Mouse (Mus musculus) hindbrain, embryonic 15.5 days (tissue): Measurements from ENCODE around the gene Fgf4. TPM values are rescaled to one million over a fixed set of nuclear protein-coding genes. Genes with fewer than 3 reads are reported as not detected.
"Not testable (repeated sequence)": the region's sequence is repeated elsewhere in the genome, so short reads cannot be mapped to it uniquely, and the experiment has no call there.

Experiments used
- ATAC-seq: fragments of 200-750 bp; cut with Nextera tagmentation; 2 replicates; pipeline ENCODE4 v1.8.0; 2017; ENCODE audit warnings: low read depth, moderate number of reproducible peaks, moderate TSS enrichment; ENCODE audit not compliant: low FRiP score
- H3K27ac ChIP-seq: fragments of 300-500 bp; sonication (generic); replicated peaks from 2 replicates; pipeline ENCODE4 v1.5.1; 2015; ENCODE audit warnings: mild to moderate bottlenecking, inconsistent platforms
- H3K27me3 ChIP-seq: fragments of 300-500 bp; sonication (generic); 2 replicates; pipeline ENCODE4 v1.6.1; 2015; ENCODE audit warnings: control low read depth, inconsistent platforms
- H3K36me3 ChIP-seq: fragments of 300-500 bp; sonication (generic); 2 replicates; pipeline ENCODE4 v1.6.1; 2015; ENCODE audit warnings: control low read depth, inconsistent platforms
- H3K4me1 ChIP-seq: fragments of 300-500 bp; sonication (generic); replicated peaks from 2 replicates; pipeline ENCODE4 v1.6.1; 2015; ENCODE audit warnings: control low read depth, inconsistent platforms
- H3K4me2 ChIP-seq: fragments of 300-500 bp; sonication (generic); 2 replicates; pipeline ENCODE4 v1.6.1; 2015; ENCODE audit warnings: moderate library complexity, mild to moderate bottlenecking, inconsistent platforms
- H3K4me3 ChIP-seq: fragments of 300-500 bp; sonication (generic); 2 replicates; pipeline ENCODE4 v1.5.1; 2015; ENCODE audit warnings: mild to moderate bottlenecking, inconsistent platforms
- H3K9ac ChIP-seq: fragments of 300-500 bp; sonication (generic); 2 replicates; pipeline ENCODE4 v1.6.1; 2015; ENCODE audit warnings: inconsistent platforms
- H3K9me3 ChIP-seq: fragments of 300-500 bp; sonication (generic); 2 replicates; pipeline ENCODE4 v1.6.1; 2016; ENCODE audit warnings: control low read depth, inconsistent platforms
- WGBS: fragments of 180-500 bp; shearing (Covaris S2); methylation state at CpG from one replicate; pipeline ENCODE4 v1.1.7; 2015; 5-methylcytosine and 5-hydroxymethylcytosine counted together
- polyA plus RNA-seq: library from polyadenylated mRNA; unstranded; fragments of >200 nt; fragmentation: Nextera tagmentation; extraction: Ambion mirVana; gene quantifications from 2 replicates; pipeline ENCODE4 v1.2.1, GENCODE M21; 2015

The Fgf4 gene
- polyA plus RNA-seq, 1 experiment from 2014 or later: not detected

DNA sequence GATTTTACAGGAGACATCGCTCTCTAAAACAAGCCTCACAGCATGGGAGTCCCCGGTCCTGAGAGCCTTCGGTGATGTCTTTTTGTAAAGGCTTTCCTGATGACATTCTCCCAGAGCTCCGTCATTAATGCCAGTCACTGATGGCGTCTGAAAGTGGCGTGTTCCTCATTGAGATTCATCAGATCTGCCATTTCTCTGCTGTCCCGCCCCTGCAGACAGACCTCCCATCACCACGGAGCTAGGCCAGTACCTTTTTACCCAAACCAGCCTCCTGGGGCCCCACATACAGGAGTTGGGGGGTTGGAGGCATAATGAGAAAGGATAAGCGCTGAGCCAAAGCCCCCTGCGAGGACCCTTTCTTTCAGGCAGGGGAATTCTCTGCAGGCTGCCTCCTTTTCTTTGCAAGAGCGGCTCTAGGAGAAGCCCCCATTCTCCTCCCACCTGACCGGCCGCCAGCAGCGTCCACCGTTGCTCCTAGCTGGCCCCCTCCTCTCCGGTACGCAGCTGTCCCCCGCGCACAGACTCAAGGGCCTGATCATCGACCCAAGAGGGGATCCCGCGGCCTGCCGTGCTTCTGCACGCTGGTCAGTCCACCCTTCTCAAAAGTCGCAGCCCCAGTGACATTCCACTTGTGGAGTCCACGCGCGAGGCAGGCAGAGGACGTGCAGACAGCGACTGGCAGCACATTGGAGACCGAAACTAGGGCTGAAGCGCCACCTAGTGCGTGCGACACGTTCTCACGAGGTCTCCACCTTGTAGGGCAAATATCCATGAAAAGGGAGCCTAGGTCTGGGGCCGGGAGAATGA lies 48.3 kb downstream of the Fgf4 start:
- WGBS: under 1% methylated on average over 37 of the region's 37 CpGs
- Histone ChIP-seq H3K27ac (peak overlapping the region; percentile 27; the same call in 1 of the 2 replicates), H3K4me1 (peaks cover 29% of the 10 kb centered on the region), H3K9ac (peak overlapping the region; percentile 29), H3K4me3 (peak overlapping the region; percentile 44), H3K36me3 (no peaks in the 10 kb centered on the region), H3K9me3 (no peaks in the 10 kb centered on the region), H3K4me2 (peak overlapping the region; percentile 87), H3K27me3 (peaks cover 20% of the 10 kb centered on the region)
- peak; percentile 80 for ATAC-seq

DNA sequence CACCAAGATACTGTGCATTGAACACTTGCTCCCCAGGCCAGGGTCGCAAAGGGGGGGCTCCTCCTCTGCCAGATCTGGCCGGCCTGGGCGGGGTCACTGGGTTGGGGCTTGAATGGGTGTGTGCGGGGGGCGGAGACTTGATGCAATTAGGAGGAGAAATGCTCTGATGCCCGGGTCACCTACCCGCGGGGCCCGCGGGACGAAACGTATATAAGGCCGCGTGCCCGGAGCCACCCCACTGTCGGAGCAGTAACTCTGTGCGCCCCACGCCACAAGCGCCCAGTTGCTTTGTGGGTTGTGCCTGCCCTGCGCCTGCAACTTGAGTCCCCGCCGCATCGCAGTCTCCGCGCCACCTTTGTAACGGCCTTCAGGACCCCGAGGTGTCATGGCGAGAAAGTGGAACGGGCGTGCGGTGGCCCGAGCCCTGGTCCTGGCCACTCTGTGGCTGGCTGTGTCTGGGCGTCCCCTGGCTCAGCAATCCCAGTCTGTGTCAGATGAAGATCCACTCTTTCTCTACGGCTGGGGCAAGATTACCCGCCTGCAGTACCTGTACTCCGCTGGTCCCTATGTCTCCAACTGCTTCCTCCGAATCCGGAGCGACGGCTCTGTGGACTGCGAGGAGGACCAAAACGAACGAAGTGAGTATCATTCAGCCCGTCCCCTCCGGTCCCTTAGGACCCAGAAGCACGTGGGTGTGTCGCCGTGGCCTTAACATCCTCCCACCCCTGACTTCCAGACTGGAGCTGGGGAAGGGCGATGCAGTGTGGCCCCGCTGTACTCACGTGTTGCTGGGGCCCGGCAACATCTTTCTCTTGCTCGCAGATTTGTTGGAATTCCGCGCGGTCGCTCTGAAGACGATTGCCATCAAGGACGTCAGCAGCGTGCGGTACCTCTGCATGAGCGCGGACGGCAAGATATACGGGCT lies 49.4 kb downstream of the Fgf4 start, which contains the start of gene Fgf15:
Gene Fgf15, plus strand, starts transcription at position 238 of the 925 bp plus-strand sequence.
- WGBS: under 1% methylated on average over 65 of the region's 65 CpGs
- peaks cover 20% of the 10 kb centered on the region for H3K27me3 ChIP-seq
- H3K4me2 ChIP-seq: peak within 1 kb of the TSS; percentile 87
- H3K9me3 ChIP-seq: no peaks in the 10 kb centered on the region
- peak; percentile 31 for ATAC-seq
- peak within 1 kb of the TSS; percentile 27; the same call in 1 of the 2 replicates for H3K27ac ChIP-seq
- H3K4me3 ChIP-seq: peak within 1 kb of the TSS; percentile 44
- H3K4me1 ChIP-seq: peaks cover 29% of the 10 kb centered on the region
- H3K36me3 ChIP-seq: no peaks in the 10 kb centered on the region
- H3K9ac ChIP-seq: peak within 1 kb of the TSS; percentile 29

DNA sequence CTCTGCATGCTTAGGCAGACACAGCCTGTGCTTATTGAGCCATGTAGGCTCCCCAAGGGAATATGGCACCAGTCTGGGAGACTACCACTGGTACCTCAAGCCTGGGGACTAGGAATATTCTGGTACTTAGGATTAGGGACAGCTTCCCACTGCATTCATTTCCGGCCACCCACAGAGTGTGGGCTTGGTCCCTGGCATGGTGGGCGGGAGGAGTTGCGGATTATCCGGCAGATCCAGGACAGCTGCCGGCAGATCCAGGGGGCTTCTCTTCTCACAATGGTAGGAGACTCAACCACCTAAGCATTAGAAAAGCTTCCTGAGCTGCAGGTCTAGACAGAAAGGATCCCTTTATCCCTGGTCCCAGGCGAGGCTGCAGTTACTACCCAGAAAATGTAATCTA lies 51.3 kb downstream of the Fgf4 start:
- no peaks in the 10 kb centered on the region for H3K36me3 ChIP-seq
- H3K4me3 ChIP-seq: 0 out of 2 replicates have a peak overlapping the region, but pooled peaks have one; percentile 3
- peak overlapping the region; percentile 87 for H3K4me2 ChIP-seq
- ATAC-seq: no peak
- no peak overlapping the region for H3K27ac ChIP-seq
- H3K9me3 ChIP-seq: no peaks in the 10 kb centered on the region
- no peak overlapping the region for H3K9ac ChIP-seq
- H3K4me1 ChIP-seq: peaks cover 29% of the 10 kb centered on the region
- peaks cover 20% of the 10 kb centered on the region for H3K27me3 ChIP-seq
- 36% methylated on average over 6 of the region's 6 CpGs for WGBS

GRCm38 (mm10) chr7:144905514-144905913 lies 58.3 kb downstream of the Fgf4 start:
- not testable (repeated sequence) for ATAC-seq, H3K4me3 ChIP-seq
- 96% methylated on average over 3 of the region's 3 CpGs for WGBS

DNA sequence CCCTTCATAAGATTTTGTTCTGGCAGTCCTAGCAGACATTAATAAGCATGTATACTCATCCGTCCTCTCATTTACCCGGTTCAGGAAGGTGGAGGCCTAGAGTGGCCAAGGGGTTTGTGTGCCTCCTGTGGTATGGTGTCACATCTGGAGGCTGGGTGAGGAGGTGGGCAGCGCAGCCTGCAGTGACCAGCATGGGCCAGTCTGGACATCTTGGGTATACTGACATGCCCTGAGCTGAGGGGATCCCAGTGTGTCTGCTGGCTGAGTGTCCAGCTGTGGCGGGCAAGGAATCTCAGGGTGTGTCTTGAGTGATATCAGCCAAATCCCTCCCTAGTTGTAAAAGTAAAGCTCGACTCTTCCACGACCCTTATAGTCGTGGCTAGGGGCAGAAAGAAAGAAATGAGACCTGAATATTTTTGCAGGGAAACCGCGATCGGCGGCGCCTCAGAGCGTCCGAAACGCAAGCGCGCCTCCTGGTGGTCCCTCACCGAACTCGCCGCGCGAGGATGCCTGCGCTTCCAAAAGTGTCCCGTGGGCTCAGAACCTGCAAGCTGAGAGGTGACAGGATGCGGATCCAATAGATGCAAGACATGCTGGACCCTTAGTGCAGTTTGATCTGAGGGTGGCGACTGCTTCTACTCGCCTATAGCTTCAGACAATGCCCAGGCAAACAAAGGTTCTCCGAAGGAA lies 59.7 kb downstream of the Fgf4 start:
- Histone ChIP-seq H3K4me3 (peak overlapping the region; percentile 15; the same call in 1 of the 2 replicates), H3K9me3 (no peaks in the 10 kb centered on the region), H3K36me3 (no peaks in the 10 kb centered on the region), H3K9ac (no peak overlapping the region), H3K4me2 (peak overlapping the region; percentile 48), H3K27me3 (no peaks in the 10 kb centered on the region), H3K4me1 (peaks cover 7% of the 10 kb centered on the region; the same call in 1 of the 2 replicates), H3K27ac (no peak overlapping the region)
- 10% methylated on average over 28 of the region's 28 CpGs for WGBS
- ATAC-seq: peak; percentile 32; the same call in 1 of the 2 replicates

More at GRCm38 (mm10) chr7:144905514-144905913, 58.3 kb downstream of the Fgf4 start:
- not testable (repeated sequence) for H3K27ac ChIP-seq, H3K9ac ChIP-seq, H3K36me3 ChIP-seq, H3K27me3 ChIP-seq, H3K4me1 ChIP-seq, H3K9me3 ChIP-seq, H3K4me2 ChIP-seq

GRCm38 (mm10) chr7:144907793-144908192 lies 60.6 kb downstream of the Fgf4 start:
- 22% methylated on average over 8 of the region's 8 CpGs for WGBS
- no peaks in the 10 kb centered on the region for H3K36me3 ChIP-seq

GRCm38 (mm10) chr7:144908705-144909104 lies 61.5 kb downstream of the Fgf4 start:
- Histone ChIP-seq H3K27me3 (no peaks in the 10 kb centered on the region), H3K36me3 (no peaks in the 10 kb centered on the region), H3K4me3 (no peak overlapping the region), H3K27ac (no peak overlapping the region), H3K4me2 (no peak overlapping the region), H3K4me1 (peaks cover 7% of the 10 kb centered on the region; the same call in 1 of the 2 replicates), H3K9me3 (no peaks in the 10 kb centered on the region), H3K9ac (no peak overlapping the region)
- ATAC-seq: 0 out of 2 replicates have a peak, but pooled peaks have one; percentile 33
- WGBS: 38% methylated on average over 7 of the region's 7 CpGs

More at GRCm38 (mm10) chr7:144907793-144908192, 60.6 kb downstream of the Fgf4 start:
- no peak for ATAC-seq
- Histone ChIP-seq H3K27me3 (no peaks in the 10 kb centered on the region), H3K4me3 (no peak overlapping the region), H3K9ac (no peak overlapping the region), H3K4me1 (peaks cover 7% of the 10 kb centered on the region; the same call in 1 of the 2 replicates), H3K9me3 (no peaks in the 10 kb centered on the region), H3K4me2 (no peak overlapping the region), H3K27ac (no peak overlapping the region)

- WGBS: 81% methylated on average over 1 of the region's 1 CpGs
- H3K4me1 ChIP-seq: peaks cover 16% of the 10 kb centered on the region
- H3K9ac ChIP-seq: no peak overlapping the region
- H3K4me2 ChIP-seq: no peak overlapping the region
- H3K9me3 ChIP-seq: no peaks in the 10 kb centered on the region
- no peak for ATAC-seq
- no peak overlapping the region for H3K4me3 ChIP-seq
- H3K27me3 ChIP-seq: no peaks in the 10 kb centered on the region
- H3K36me3 ChIP-seq: no peaks in the 10 kb centered on the region
- no peak overlapping the region for H3K27ac ChIP-seq
Measured at GRCm38 (mm10) chr7:144911121-144911520, 64.0 kb downstream of the Fgf4 start.

GRCm38 (mm10) chr7:144912897-144913296 lies 65.7 kb downstream of the Fgf4 start:
- no peak overlapping the region for H3K4me3 ChIP-seq
- H3K27me3 ChIP-seq: no peaks in the 10 kb centered on the region
- peaks cover 15% of the 10 kb centered on the region for H3K4me1 ChIP-seq
- ATAC-seq: no peak
- no peak overlapping the region for H3K4me2 ChIP-seq
- no peaks in the 10 kb centered on the region; the same call in 1 of the 2 replicates for H3K36me3 ChIP-seq
- no peaks in the 10 kb centered on the region for H3K9me3 ChIP-seq
- H3K9ac ChIP-seq: no peak overlapping the region
- H3K27ac ChIP-seq: no peak overlapping the region
- WGBS: 61% methylated on average over 4 of the region's 4 CpGs

GRCm38 (mm10) chr7:144914296-144914947 lies 67.3 kb downstream of the Fgf4 start:
- H3K4me1 ChIP-seq: peaks cover 15% of the 10 kb centered on the region
- H3K27me3 ChIP-seq: no peaks in the 10 kb centered on the region
- H3K27ac ChIP-seq: peak overlapping the region; percentile 85
- H3K9ac ChIP-seq: peak overlapping the region; percentile 89; the same call in 1 of the 2 replicates
- peak overlapping the region; percentile 87 for H3K4me3 ChIP-seq
- H3K36me3 ChIP-seq: peaks cover 8% of the 10 kb centered on the region
- H3K4me2 ChIP-seq: peak overlapping the region; percentile 90
- H3K9me3 ChIP-seq: no peaks in the 10 kb centered on the region
- ATAC-seq: peak; percentile 93
- 9% methylated on average over 17 of the region's 17 CpGs for WGBS
